Mouse (Mus musculus) heart, adult 2 months (tissue): Measurements from ENCODE around the gene Rnase1.

Experiments used
- CTCF ChIP-seq: fragments of 200-600 bp; IDR thresholded peaks from 2 replicates; pipeline ENCODE4 v1.8.1; 2022; ENCODE audit warnings: antibody characterized with exemption, mild to moderate bottlenecking, moderate library complexity
- EP300 ChIP-seq: fragments of 200-500 bp; IDR thresholded peaks from 2 replicates; pipeline ENCODE4 v1.6.1; 2011; ENCODE audit warnings: low read depth, low read length, control low read depth; ENCODE audit not compliant: insufficient read depth
- POLR2A ChIP-seq: fragments of 200-500 bp; IDR thresholded peaks from 2 replicates; pipeline ENCODE4 v1.6.1; 2011; ENCODE audit warnings: mild to moderate bottlenecking, low read depth, low read length, control low read depth; ENCODE audit not compliant: insufficient read depth

DNA sequence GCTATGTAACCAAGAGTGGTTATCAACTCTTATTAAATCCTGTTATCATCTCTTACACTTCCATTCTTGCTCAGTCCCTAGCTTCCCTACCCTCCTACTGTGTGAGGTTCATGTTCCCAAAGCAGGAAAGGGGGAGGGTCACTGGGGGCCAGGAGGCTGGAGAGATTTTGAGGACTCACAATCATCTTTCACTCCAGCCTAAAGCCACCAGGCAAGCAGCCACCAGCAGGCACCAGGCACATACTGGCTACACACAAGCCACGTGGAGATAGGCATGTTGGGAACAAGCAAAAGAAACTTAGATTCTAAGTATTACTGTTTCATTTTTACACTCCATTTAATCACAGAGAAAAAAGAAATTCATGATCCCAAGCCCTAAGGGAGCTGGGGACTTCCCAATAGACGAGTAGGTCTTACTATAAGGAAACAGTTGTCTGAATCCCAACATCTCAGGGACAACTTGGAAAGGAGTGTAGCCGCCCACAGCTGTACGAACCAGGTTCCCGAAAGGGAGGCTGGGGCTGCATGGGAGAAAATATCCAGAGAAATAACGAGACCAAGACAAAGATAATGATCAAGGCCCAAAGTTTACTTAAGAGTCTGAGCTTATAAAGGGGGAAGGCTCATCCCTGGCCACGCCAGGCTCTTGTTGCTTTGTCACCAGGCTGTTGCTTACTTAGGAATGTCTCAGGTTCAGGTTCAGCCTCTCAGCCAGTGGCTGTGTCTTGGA, 15.3 kb downstream of the Rnase1 start:
- TF ChIP-seq CTCF (no peak), POLR2A (no peak), EP300 (no peak)
